Mouse (Mus musculus) stomach, postnatal 0 days (tissue): Measurements from ENCODE around the gene Gatad1. TPM values are rescaled to one million over a fixed set of nuclear protein-coding genes. Genes with fewer than 3 reads are reported as not detected.

ENCODE experiments used
- ATAC-seq: fragments of 200-750 bp; cut with Nextera tagmentation; 2 replicates; pipeline ENCODE4 v1.8.0; 2017; ENCODE audit not compliant: low FRiP score, low TSS enrichment
- DNase-seq: peaks from one replicate; pipeline ENCODE4 v3.0.0-alpha.2; 2016; ENCODE audit warnings: low spot score
- H3K27ac ChIP-seq: fragments of 300-500 bp; sonication (generic); replicated peaks from 2 replicates; pipeline ENCODE4 v1.5.1; 2014; ENCODE audit warnings: mild to moderate bottlenecking, control low read depth
- H3K27me3 ChIP-seq: fragments of 300-500 bp; sonication (generic); 2 replicates; pipeline ENCODE4 v1.6.1; 2014; ENCODE audit warnings: low read length; ENCODE audit not compliant: control insufficient read depth, insufficient read depth
- H3K36me3 ChIP-seq: fragments of 300-500 bp; sonication (generic); 2 replicates; pipeline ENCODE4 v1.6.1; 2014; ENCODE audit warnings: low read length, mixed read lengths; ENCODE audit not compliant: control insufficient read depth, insufficient read depth
- H3K4me1 ChIP-seq: fragments of 300-500 bp; sonication (generic); replicated peaks from 2 replicates; pipeline ENCODE4 v1.6.1; 2014; ENCODE audit warnings: antibody characterized with exemption; ENCODE audit not compliant: control insufficient read depth, insufficient read depth
- H3K4me2 ChIP-seq: fragments of 300-500 bp; sonication (generic); replicated peaks from 2 replicates; pipeline ENCODE4 v1.6.1; 2014; ENCODE audit warnings: low read depth, mild to moderate bottlenecking, control low read depth, moderate library complexity
- H3K4me3 ChIP-seq: fragments of 300-500 bp; sonication (generic); 2 replicates; pipeline ENCODE4 v1.5.1; 2014; ENCODE audit warnings: low read depth, low read length, control low read depth
- H3K9ac ChIP-seq: fragments of 300-500 bp; sonication (generic); 2 replicates; pipeline ENCODE4 v1.6.1; 2014; ENCODE audit warnings: mild to moderate bottlenecking, low read length, control low read depth, mixed read lengths
- H3K9me3 ChIP-seq: fragments of 300-500 bp; sonication (generic); 2 replicates; pipeline ENCODE4 v1.6.1; 2016; ENCODE audit warnings: low read length; ENCODE audit not compliant: control insufficient read depth
- CTCF ChIP-seq: IDR thresholded peaks from 2 replicates; pipeline ENCODE4 v1.5.1; 2016; ENCODE audit warnings: antibody characterized with exemption, low read depth, mild to moderate bottlenecking, moderate library complexity
- EP300 ChIP-seq: optimal IDR thresholded peaks from 2 replicates; pipeline ENCODE3; 2016; ENCODE audit warnings: antibody characterized with exemption
- WGBS: fragments of 180-500 bp; shearing (Covaris S2); extraction: QIAGEN DNeasy Blood & Tissue Kit; methylation state at CpG from one replicate; pipeline ENCODE4 v1.1.7; 2014; 5-methylcytosine and 5-hydroxymethylcytosine counted together
- polyA plus RNA-seq: library from polyadenylated mRNA; unstranded; fragments of >200 nt; fragmentation: Nextera tagmentation; extraction: Ambion mirVana; gene quantifications from 2 replicates; pipeline ENCODE4 v1.2.1, GENCODE M21; 2015

The Gatad1 gene
- polyA plus RNA-seq: 40.4 and 40.6 TPM in 2 replicates

GRCm38 (mm10) chr5:3657085-3657484 lies at the start of gene Gatad1:
Gene Gatad1 (minus strand): TSS chr5:3657185.
- 73% methylated on average over 5 of the region's 5 CpGs for WGBS
- no peaks in the 10 kb centered on the region for H3K9me3 ChIP-seq
- TF ChIP-seq EP300 (no peak), CTCF (no peak)

GRCm38 (mm10) chr5:3702180-3702579 lies 45.2 kb upstream of the Gatad1 start:
- TF ChIP-seq CTCF: no peak
- TF ChIP-seq EP300: no peak
- DNase-seq: no peak

More at GRCm38 (mm10) chr5:3657085-3657484, at the start of gene Gatad1:
- no peaks in the 10 kb centered on the region for H3K4me1 ChIP-seq
- DNase-seq (no peak), ATAC-seq (no peak)
- H3K9ac ChIP-seq: no peak within 1 kb of the TSS
- no peak within 1 kb of the TSS for H3K27ac ChIP-seq
- H3K36me3 ChIP-seq: no peaks in the 10 kb centered on the region
- H3K27me3 ChIP-seq: no peaks in the 10 kb centered on the region
- no peak within 1 kb of the TSS for H3K4me3 ChIP-seq
- no peak within 1 kb of the TSS for H3K4me2 ChIP-seq

GRCm38 (mm10) chr5:3700025-3700424 lies 43.0 kb upstream of the Gatad1 start:
- no peak for TF ChIP-seq EP300
- TF ChIP-seq CTCF: no peak
- 88% methylated on average over 5 of the region's 5 CpGs for WGBS
- no peaks in the 10 kb centered on the region for H3K27me3 ChIP-seq
- H3K4me2 ChIP-seq: no peak overlapping the region
- no peaks in the 10 kb centered on the region for H3K9me3 ChIP-seq
- H3K4me1 ChIP-seq: no peaks in the 10 kb centered on the region
- H3K9ac ChIP-seq: no peak overlapping the region
- DNase-seq (no peak), ATAC-seq (no peak)
- peaks cover 5% of the 10 kb centered on the region; the same call in 1 of the 2 replicates for H3K36me3 ChIP-seq
- no peak overlapping the region for H3K27ac ChIP-seq
- H3K4me3 ChIP-seq: no peak overlapping the region

More at GRCm38 (mm10) chr5:3702180-3702579, 45.2 kb upstream of the Gatad1 start:
- H3K36me3 ChIP-seq: 0 out of 2 replicates have a peak, but pooled peaks cover 3% of the 10 kb centered on the region
- no peak overlapping the region for H3K4me3 ChIP-seq
- H3K4me1 ChIP-seq: no peaks in the 10 kb centered on the region
- no peak for ATAC-seq
- H3K4me2 ChIP-seq: no peak overlapping the region
- 92% methylated on average over 4 of the region's 4 CpGs for WGBS
- no peaks in the 10 kb centered on the region for H3K27me3 ChIP-seq
- H3K9me3 ChIP-seq: no peaks in the 10 kb centered on the region
- no peak overlapping the region for H3K9ac ChIP-seq
- H3K27ac ChIP-seq: no peak overlapping the region

GRCm38 (mm10) chr5:3696031-3696430 lies 39.0 kb upstream of the Gatad1 start:
- Histone ChIP-seq H3K27ac (no peak overlapping the region), H3K9me3 (no peaks in the 10 kb centered on the region), H3K4me1 (no peaks in the 10 kb centered on the region), H3K27me3 (no peaks in the 10 kb centered on the region), H3K9ac (no peak overlapping the region), H3K4me2 (no peak overlapping the region), H3K36me3 (peaks cover 12% of the 10 kb centered on the region), H3K4me3 (no peak overlapping the region)
- DNase-seq (no peak), ATAC-seq (no peak)
- TF ChIP-seq CTCF (no peak), EP300 (no peak)
- WGBS: 73% methylated on average over 3 of the region's 3 CpGs

- H3K9me3 ChIP-seq: no peaks in the 10 kb centered on the region
- H3K4me2 ChIP-seq: no peak overlapping the region
- H3K4me3 ChIP-seq: no peak overlapping the region
- 79% methylated on average over 4 of the region's 4 CpGs for WGBS
- TF ChIP-seq EP300 (no peak), CTCF (no peak)
- H3K27ac ChIP-seq: no peak overlapping the region
- H3K9ac ChIP-seq: no peak overlapping the region
- no peaks in the 10 kb centered on the region for H3K27me3 ChIP-seq
- peaks cover 12% of the 10 kb centered on the region for H3K36me3 ChIP-seq
- DNase-seq (no peak), ATAC-seq (no peak)
- no peaks in the 10 kb centered on the region for H3K4me1 ChIP-seq
These were observed 38.2 kb upstream of the Gatad1 start for GRCm38 (mm10) chr5:3695191-3695590.

- Histone ChIP-seq H3K9ac (no peak overlapping the region), H3K4me3 (no peak overlapping the region), H3K36me3 (peaks cover 16% of the 10 kb centered on the region), H3K4me1 (no peaks in the 10 kb centered on the region), H3K27ac (no peak overlapping the region), H3K4me2 (no peak overlapping the region), H3K27me3 (no peaks in the 10 kb centered on the region), H3K9me3 (no peaks in the 10 kb centered on the region)
- TF ChIP-seq CTCF (no peak), EP300 (no peak)
- DNase-seq: no peak
- WGBS: 98% methylated on average over 9 of the region's 9 CpGs
- no peak for ATAC-seq
These were observed 36.0 kb upstream of the Gatad1 start for GRCm38 (mm10) chr5:3692956-3693355.
